Mouse (Mus musculus): ENCODE measurements around the gene Pwwp2b. TPM values are rescaled to one million over a fixed set of nuclear protein-coding genes. Genes with fewer than 3 reads are reported as not detected.

Gene Pwwp2b
- polyA plus RNA-seq, 2 experiments: 9.5 to 14.1 TPM

DNA sequence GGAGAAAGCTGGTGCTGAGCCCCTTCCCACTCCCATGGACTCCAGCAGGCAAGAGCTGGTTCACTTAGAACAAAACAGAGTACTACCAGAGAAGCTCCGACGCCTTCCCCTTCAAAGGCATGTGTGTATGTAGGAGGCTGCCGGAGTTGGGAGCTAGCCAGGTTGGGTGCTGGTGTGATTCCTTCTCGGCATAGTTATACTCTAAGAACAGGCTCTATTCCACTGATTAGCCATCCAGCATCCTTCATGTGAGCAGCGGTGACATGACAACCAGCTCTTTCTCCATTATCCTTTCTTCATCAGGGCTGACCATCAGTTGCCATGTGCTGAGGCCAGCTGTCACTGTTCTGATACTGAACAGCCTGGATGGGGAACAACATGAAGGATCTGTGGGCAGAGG is 23.6 kb downstream of the Pwwp2b start:
- H3K27me3 ChIP-seq (ENCODE audit: control insufficient read depth, insufficient read depth, low read length): no peaks in the 10 kb centered on the region
- TF ChIP-seq POLR2A (IDR thresholded peaks at IDR 0.05; ENCODE audit: borderline replicate concordance, extremely low read depth, insufficient read depth, insufficient read length): no peak
- no peaks in the 10 kb centered on the region for H3K9me3 ChIP-seq (ENCODE audit: control insufficient read depth, low read length)
- H3K36me3 ChIP-seq (ENCODE audit: control insufficient read depth, insufficient read depth, low read length): peaks cover 15% of the 10 kb centered on the region; the same call in 1 of the 2 replicates
- H3K4me3 ChIP-seq (replicated peaks; ENCODE audit: low read length): no peak overlapping the region
- H3K4me1 ChIP-seq (ENCODE audit: control insufficient read depth, insufficient read depth, low read length): peaks cover 17% of the 10 kb centered on the region
- H3K27ac ChIP-seq (replicated peaks; ENCODE audit: low read depth, low read length): no peak overlapping the region
- H3K4me2 ChIP-seq (replicated peaks; ENCODE audit: low read depth, low read length, severe bottlenecking): no peak overlapping the region
- ATAC-seq (ENCODE audit: low FRiP score, low read depth): no peak
- DNase-seq (ENCODE audit: low spot score): no peak
- WGBS: 81% methylated on average over 5 of the region's 5 CpGs
- H3K9ac ChIP-seq (ENCODE audit: low read depth, low read length, severe bottlenecking): no peak overlapping the region

DNA sequence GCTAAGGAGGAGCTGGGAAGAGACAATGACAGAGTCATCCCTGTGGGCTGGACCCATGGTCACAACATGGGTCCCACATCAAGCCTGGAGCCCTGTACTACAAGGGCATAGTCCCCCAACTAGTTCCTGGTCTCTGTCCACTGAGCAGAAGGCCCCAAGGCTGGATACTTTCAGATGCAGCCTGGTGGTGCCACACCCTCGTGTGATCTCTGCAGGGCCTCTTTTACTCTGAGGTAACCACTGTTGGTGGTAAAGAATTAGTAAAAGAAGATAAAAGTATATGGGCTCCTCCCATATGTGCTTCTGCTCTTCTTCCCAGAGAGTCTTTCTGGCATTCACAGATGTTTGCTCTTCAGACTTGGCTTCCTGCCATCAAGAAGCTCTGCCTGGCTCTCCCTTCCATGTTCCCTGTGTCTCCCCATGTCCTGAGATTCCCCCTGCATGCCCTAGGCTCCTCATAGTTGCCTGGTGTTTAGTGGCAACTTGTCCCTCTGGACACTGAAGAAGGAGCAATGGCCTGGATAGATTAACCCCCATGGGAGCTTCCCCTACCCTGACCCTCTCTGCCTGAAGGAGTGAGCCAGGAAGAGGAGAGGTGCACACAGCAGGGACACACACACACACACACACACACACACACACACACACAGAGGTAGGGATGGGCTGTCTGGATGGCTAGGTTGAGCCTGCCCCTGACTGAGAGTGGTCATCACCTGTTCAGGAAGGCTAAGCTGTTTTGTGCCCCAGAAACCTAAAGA is 24.5 kb downstream of the Pwwp2b start:
- DNase-seq (ENCODE audit: low spot score) (peak; percentile 59), ATAC-seq (ENCODE audit: low FRiP score, low read depth) (peak; percentile 11; the same call in 1 of the 2 replicates)
- no peak for TF ChIP-seq POLR2A (IDR thresholded peaks at IDR 0.05; ENCODE audit: borderline replicate concordance, extremely low read depth, insufficient read depth, insufficient read length)
- Histone ChIP-seq H3K36me3 (ENCODE audit: control insufficient read depth, insufficient read depth, low read length) (peaks cover 8% of the 10 kb centered on the region; the same call in 1 of the 2 replicates), H3K4me1 (ENCODE audit: control insufficient read depth, insufficient read depth, low read length) (peaks cover 17% of the 10 kb centered on the region), H3K27me3 (ENCODE audit: control insufficient read depth, insufficient read depth, low read length) (no peaks in the 10 kb centered on the region), H3K9me3 (ENCODE audit: control insufficient read depth, low read length) (no peaks in the 10 kb centered on the region), H3K27ac (replicated peaks; ENCODE audit: low read depth, low read length) (0 out of 2 replicates have a peak overlapping the region, but pooled peaks have one; percentile 15), H3K4me2 (replicated peaks; ENCODE audit: low read depth, low read length, severe bottlenecking) (no peak overlapping the region), H3K9ac (ENCODE audit: low read depth, low read length, severe bottlenecking) (no peak overlapping the region), H3K4me3 (replicated peaks; ENCODE audit: low read length) (no peak overlapping the region)
- WGBS: 24% methylated on average over 1 of the region's 1 CpGs

DNA sequence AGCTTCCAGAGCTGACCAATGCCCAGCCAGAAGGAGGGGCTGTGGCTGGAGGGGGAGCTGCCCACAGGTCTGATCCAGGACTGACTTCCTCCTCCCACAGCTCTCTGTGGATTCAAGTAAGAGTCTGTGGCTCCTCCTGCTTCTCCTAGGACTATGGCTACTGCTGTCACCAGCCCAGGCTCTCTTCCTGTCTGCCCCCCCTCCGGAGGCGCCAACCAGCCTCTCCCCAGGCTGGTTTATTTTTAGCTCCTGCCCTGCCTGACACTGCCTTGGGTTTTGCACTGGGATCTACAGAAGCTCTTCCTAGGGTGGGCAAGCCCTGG is 25.1 kb downstream of the Pwwp2b start:
- H3K4me2 ChIP-seq (replicated peaks; ENCODE audit: low read depth, low read length, severe bottlenecking): no peak overlapping the region
- DNase-seq (ENCODE audit: low spot score) (no peak), ATAC-seq (ENCODE audit: low FRiP score, low read depth) (peak; percentile 51; the same call in 1 of the 2 replicates)
- peaks cover 2% of the 10 kb centered on the region; the same call in 1 of the 2 replicates for H3K36me3 ChIP-seq (ENCODE audit: control insufficient read depth, insufficient read depth, low read length)
- no peak overlapping the region for H3K4me3 ChIP-seq (replicated peaks; ENCODE audit: low read length)
- H3K9me3 ChIP-seq (ENCODE audit: control insufficient read depth, low read length): no peaks in the 10 kb centered on the region
- no peaks in the 10 kb centered on the region for H3K27me3 ChIP-seq (ENCODE audit: control insufficient read depth, insufficient read depth, low read length)
- H3K27ac ChIP-seq (replicated peaks; ENCODE audit: low read depth, low read length): no peak overlapping the region
- H3K4me1 ChIP-seq (ENCODE audit: control insufficient read depth, insufficient read depth, low read length): peaks cover 17% of the 10 kb centered on the region
- no peak for TF ChIP-seq POLR2A (IDR thresholded peaks at IDR 0.05; ENCODE audit: borderline replicate concordance, extremely low read depth, insufficient read depth, insufficient read length)
- no peak overlapping the region for H3K9ac ChIP-seq (ENCODE audit: low read depth, low read length, severe bottlenecking)
- 44% methylated on average over 2 of the region's 2 CpGs for WGBS

DNA sequence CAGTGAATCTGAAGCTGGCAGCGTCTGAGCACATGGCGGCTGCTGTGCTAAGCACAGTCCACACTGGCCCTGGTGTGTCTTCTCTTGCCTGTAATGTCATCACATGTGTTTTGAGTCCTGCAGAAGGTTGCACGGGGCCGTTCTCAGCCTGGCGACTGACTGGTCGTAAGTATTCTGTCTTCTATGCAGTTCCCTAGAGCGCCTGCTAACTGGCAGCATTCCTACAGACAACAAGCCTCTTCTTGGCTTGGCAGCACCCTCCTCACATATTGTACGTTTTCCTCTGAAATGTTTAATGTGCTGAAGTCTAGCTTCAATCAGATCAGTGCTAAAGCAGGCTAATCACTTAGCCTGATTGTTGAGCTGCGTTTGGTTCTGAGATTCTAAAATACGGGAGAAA is 27.3 kb downstream of the Pwwp2b start:
- 49% methylated on average over 10 of the region's 10 CpGs for WGBS
- H3K27me3 ChIP-seq (ENCODE audit: control insufficient read depth, insufficient read depth, low read length): no peaks in the 10 kb centered on the region
- no peak overlapping the region for H3K4me2 ChIP-seq (replicated peaks; ENCODE audit: low read depth, low read length, severe bottlenecking)
- H3K9me3 ChIP-seq (ENCODE audit: control insufficient read depth, low read length): no peaks in the 10 kb centered on the region
- H3K4me3 ChIP-seq (replicated peaks; ENCODE audit: low read length): no peak overlapping the region
- H3K27ac ChIP-seq (replicated peaks; ENCODE audit: low read depth, low read length): no peak overlapping the region; the same call in 1 of the 2 replicates
- H3K9ac ChIP-seq (ENCODE audit: low read depth, low read length, severe bottlenecking): no peak overlapping the region
- peaks cover 17% of the 10 kb centered on the region for H3K4me1 ChIP-seq (ENCODE audit: control insufficient read depth, insufficient read depth, low read length)
- ATAC-seq (ENCODE audit: low FRiP score, low read depth) (no peak), DNase-seq (ENCODE audit: low spot score) (no peak)
- TF ChIP-seq POLR2A (IDR thresholded peaks at IDR 0.05; ENCODE audit: borderline replicate concordance, extremely low read depth, insufficient read depth, insufficient read length): no peak
- H3K36me3 ChIP-seq (ENCODE audit: control insufficient read depth, insufficient read depth, low read length): no peaks in the 10 kb centered on the region

DNA sequence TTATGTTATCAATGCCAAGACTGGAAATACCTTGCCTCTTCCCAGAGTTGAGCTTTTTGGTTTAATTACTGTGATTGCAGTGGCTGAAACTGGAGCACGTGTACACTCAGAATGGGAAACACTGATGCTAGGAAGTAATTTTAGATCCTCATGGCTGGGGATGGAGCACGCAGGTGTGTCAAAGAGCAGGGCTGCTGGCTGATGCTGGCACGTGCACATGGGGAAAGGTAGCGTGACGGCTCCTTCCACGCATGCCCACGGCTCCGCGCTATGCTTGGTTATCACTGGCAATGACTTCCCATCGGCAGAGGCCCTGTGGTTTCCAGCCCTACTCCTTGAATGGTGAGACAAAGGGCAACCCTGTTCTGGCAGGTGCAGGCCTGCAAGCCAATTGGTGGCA is 27.9 kb downstream of the Pwwp2b start:
- no peak for TF ChIP-seq POLR2A (IDR thresholded peaks at IDR 0.05; ENCODE audit: borderline replicate concordance, extremely low read depth, insufficient read depth, insufficient read length)
- no peaks in the 10 kb centered on the region for H3K36me3 ChIP-seq (ENCODE audit: control insufficient read depth, insufficient read depth, low read length)
- no peak overlapping the region for H3K27ac ChIP-seq (replicated peaks; ENCODE audit: low read depth, low read length)
- H3K9me3 ChIP-seq (ENCODE audit: control insufficient read depth, low read length): no peaks in the 10 kb centered on the region
- H3K4me2 ChIP-seq (replicated peaks; ENCODE audit: low read depth, low read length, severe bottlenecking): no peak overlapping the region
- H3K4me1 ChIP-seq (ENCODE audit: control insufficient read depth, insufficient read depth, low read length): peaks cover 17% of the 10 kb centered on the region
- no peak for DNase-seq (ENCODE audit: low spot score)
- no peak overlapping the region for H3K9ac ChIP-seq (ENCODE audit: low read depth, low read length, severe bottlenecking)
- no peak overlapping the region for H3K4me3 ChIP-seq (replicated peaks; ENCODE audit: low read length)
- ATAC-seq (ENCODE audit: low FRiP score, low read depth): no peak
- 83% methylated on average over 10 of the region's 10 CpGs for WGBS
- no peaks in the 10 kb centered on the region for H3K27me3 ChIP-seq (ENCODE audit: control insufficient read depth, insufficient read depth, low read length)

All from limb, embryonic 14.5 days (tissue).